Mouse (Mus musculus): ENCODE results near the gene Rpl28. TPM values are rescaled to one million over a fixed set of nuclear protein-coding genes. Genes with fewer than 3 reads are reported as not detected.
"Not testable (repeated sequence)": the region's sequence is repeated elsewhere in the genome, so short reads cannot be mapped to it uniquely, and the experiment has no call there.

The Rpl28 gene
- polyA plus RNA-seq, 1 experiment = 3,329 TPM

DNA sequence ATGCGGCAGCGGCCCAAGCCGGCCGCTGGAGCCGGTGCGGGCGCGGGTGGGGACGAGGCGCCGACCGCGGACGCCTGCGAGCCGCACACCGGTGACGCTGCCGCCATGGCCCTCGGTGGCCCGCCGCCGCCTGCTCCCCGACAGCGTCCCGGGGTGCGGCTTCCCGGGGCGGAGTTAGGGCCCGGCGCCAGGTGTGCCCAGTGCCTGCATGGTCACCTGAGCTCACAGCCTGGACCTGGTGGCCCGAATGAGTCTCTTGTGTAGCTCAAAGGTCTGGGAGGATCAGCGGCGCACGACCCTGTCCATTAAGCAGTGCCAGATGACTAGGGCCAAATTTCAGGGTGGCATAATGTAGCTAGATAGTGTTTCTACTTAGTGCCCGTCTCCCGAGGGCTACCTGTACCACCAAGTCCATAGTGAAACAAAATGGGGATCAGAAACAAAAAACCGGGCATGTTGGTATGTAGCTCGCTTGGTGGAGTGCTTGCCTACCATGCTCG, 3.2 kb upstream of the Rpl28 start, which contains the start of gene Tmem238:
Gene Tmem238 (minus strand): TSS at position 221 of the 500 bp plus-strand sequence.
- Histone ChIP-seq H3K79me2 (ENCODE audit: control insufficient read depth, insufficient read depth) (peaks cover 16% of the 10 kb centered on the region), H3K4me2 (ENCODE audit: low read depth) (peak within 1 kb of the TSS; percentile 55), H3K27me3 (ENCODE audit: control insufficient read depth, insufficient read depth, insufficient read length) (no peaks in the 10 kb centered on the region), H3K4me3 (peak within 1 kb of the TSS; percentile 26), H3K36me3 (ENCODE audit: control insufficient read depth, insufficient read depth) (peaks cover 3% of the 10 kb centered on the region), H3ac (ENCODE audit: control insufficient read depth, insufficient read length) (peak within 1 kb of the TSS; percentile 97)
- no peak for TF ChIP-seq SRF (IDR thresholded peaks at IDR 0.05; ENCODE audit: control insufficient read depth, insufficient read length, low read depth)
- peak; percentile 36 for TF ChIP-seq POLR2A (IDR thresholded peaks at IDR 0.05; ENCODE audit: insufficient read length, low read depth)
- no peak for TF ChIP-seq TCF3 (IDR thresholded peaks at IDR 0.05; ENCODE audit: insufficient read length, low read depth)
- peak; percentile 47 for TF ChIP-seq POLR2AphosphoS2 (IDR thresholded peaks at IDR 0.05; ENCODE audit: insufficient read length, low read depth)
- TF ChIP-seq MAX (IDR thresholded peaks at IDR 0.05; ENCODE audit: low read depth) = no peak
- TF ChIP-seq USF1 (IDR thresholded peaks at IDR 0.05; ENCODE audit: low read depth) = no peak
- TF ChIP-seq TCF12 (IDR thresholded peaks at IDR 0.05; ENCODE audit: insufficient read depth, poor library complexity, severe bottlenecking) = no peak
- TF ChIP-seq E2F4 (IDR thresholded peaks at IDR 0.05; ENCODE audit: insufficient read depth) = no peak
- no peak for TF ChIP-seq MYOD1 (IDR thresholded peaks at IDR 0.05; ENCODE audit: control insufficient read depth in 1 of 3, insufficient read length in 2 of 3, low read depth in 2 of 3)
- TF ChIP-seq REST (IDR thresholded peaks at IDR 0.05; ENCODE audit: insufficient read depth, insufficient read length) = no peak
- TF ChIP-seq CEBPB (IDR thresholded peaks at IDR 0.05; ENCODE audit: insufficient read depth, poor library complexity, severe bottlenecking) = no peak
- no peak for TF ChIP-seq MYOG (IDR thresholded peaks at IDR 0.05; ENCODE audit: control insufficient read depth in 1 of 3, insufficient read depth in 1 of 3, insufficient read length in 2 of 3, low read depth in 2 of 3)

DNA sequence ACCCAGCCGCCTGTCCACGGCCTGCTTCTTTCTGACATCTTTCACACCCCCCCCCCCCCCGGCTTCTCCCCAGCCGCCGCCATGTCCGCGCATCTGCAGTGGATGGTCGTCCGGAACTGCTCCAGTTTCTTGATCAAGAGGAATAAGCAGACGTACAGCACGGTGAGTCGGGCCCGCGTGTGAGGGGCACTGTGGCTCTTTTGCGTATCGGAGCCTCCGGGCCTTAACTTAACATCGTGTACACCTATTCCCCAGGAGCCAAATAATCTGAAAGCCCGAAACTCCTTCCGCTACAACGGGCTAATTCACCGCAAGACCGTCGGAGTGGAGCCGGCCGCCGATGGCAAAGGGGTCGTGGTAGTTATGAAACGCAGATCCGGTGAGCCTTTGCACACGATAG, 574 bp downstream of the Rpl28 start:
- peaks cover 25% of the 10 kb centered on the region for H3K79me2 ChIP-seq (ENCODE audit: control insufficient read depth, insufficient read depth)
- H3K27me3 ChIP-seq (ENCODE audit: control insufficient read depth, insufficient read depth, insufficient read length) = not testable (repeated sequence)
- H3K4me3 ChIP-seq = peak overlapping the region; percentile 96
- H3ac ChIP-seq (ENCODE audit: control insufficient read depth, insufficient read length) = peak overlapping the region; percentile 83
- peaks cover 31% of the 10 kb centered on the region for H3K36me3 ChIP-seq (ENCODE audit: control insufficient read depth, insufficient read depth)
- H3K4me2 ChIP-seq (ENCODE audit: low read depth) = peak overlapping the region; percentile 97

DNA sequence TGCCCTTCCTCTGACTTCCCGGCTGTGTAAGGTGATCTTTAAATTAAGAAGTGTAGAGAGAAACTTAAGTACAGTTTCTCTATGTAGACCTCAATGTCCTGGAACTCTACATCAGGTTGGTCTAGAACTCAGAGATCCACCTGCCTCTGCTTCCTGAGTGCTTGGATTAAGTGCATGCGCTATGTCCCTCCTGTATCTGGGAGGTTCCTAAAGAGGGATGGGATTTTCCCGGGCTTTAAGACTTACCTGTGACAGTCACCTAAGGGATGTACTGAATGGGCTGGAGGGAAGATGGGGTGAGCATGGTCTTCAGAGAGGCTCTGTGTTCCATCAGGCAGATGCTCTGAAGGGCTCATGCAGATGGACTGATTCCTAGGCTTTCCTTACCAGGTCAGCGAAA, 1.0 kb downstream of the Rpl28 start:
- Histone ChIP-seq H3K36me3 (ENCODE audit: control insufficient read depth, insufficient read depth) (peaks cover 31% of the 10 kb centered on the region), H3ac (ENCODE audit: control insufficient read depth, insufficient read length) (peak overlapping the region; percentile 83), H3K4me2 (ENCODE audit: low read depth) (peak overlapping the region; percentile 97), H3K4me3 (peak overlapping the region; percentile 96), H3K79me2 (ENCODE audit: control insufficient read depth, insufficient read depth) (peaks cover 25% of the 10 kb centered on the region), H3K27me3 (ENCODE audit: control insufficient read depth, insufficient read depth, insufficient read length) (no peaks in the 10 kb centered on the region)
- TF ChIP-seq TCF3 (IDR thresholded peaks at IDR 0.05; ENCODE audit: insufficient read length, low read depth) = no peak
- no peak for TF ChIP-seq CEBPB (IDR thresholded peaks at IDR 0.05; ENCODE audit: insufficient read depth, poor library complexity, severe bottlenecking)
- TF ChIP-seq MYOD1 (IDR thresholded peaks at IDR 0.05; ENCODE audit: control insufficient read depth in 1 of 3, insufficient read length in 2 of 3, low read depth in 2 of 3) = no peak
- no peak for TF ChIP-seq MYOG (IDR thresholded peaks at IDR 0.05; ENCODE audit: control insufficient read depth in 1 of 3, insufficient read depth in 1 of 3, insufficient read length in 2 of 3, low read depth in 2 of 3)
- no peak for TF ChIP-seq SRF (IDR thresholded peaks at IDR 0.05; ENCODE audit: control insufficient read depth, insufficient read length, low read depth)
- TF ChIP-seq USF1 (IDR thresholded peaks at IDR 0.05; ENCODE audit: low read depth) = no peak
- TF ChIP-seq TCF12 (IDR thresholded peaks at IDR 0.05; ENCODE audit: insufficient read depth, poor library complexity, severe bottlenecking) = no peak
- TF ChIP-seq E2F4 (IDR thresholded peaks at IDR 0.05; ENCODE audit: insufficient read depth) = no peak
- TF ChIP-seq POLR2AphosphoS2 (IDR thresholded peaks at IDR 0.05; ENCODE audit: insufficient read length, low read depth) = no peak
- TF ChIP-seq REST (IDR thresholded peaks at IDR 0.05; ENCODE audit: insufficient read depth, insufficient read length) = no peak
- no peak for TF ChIP-seq POLR2A (IDR thresholded peaks at IDR 0.05; ENCODE audit: insufficient read length, low read depth)

- TF ChIP-seq USF1 (IDR thresholded peaks at IDR 0.05; ENCODE audit: low read depth) = no peak
- TF ChIP-seq MAX (IDR thresholded peaks at IDR 0.05; ENCODE audit: low read depth) = no peak
- TF ChIP-seq SRF (IDR thresholded peaks at IDR 0.05; ENCODE audit: control insufficient read depth, insufficient read length, low read depth) = no peak
- TF ChIP-seq CEBPB (IDR thresholded peaks at IDR 0.05; ENCODE audit: insufficient read depth, poor library complexity, severe bottlenecking) = no peak
- TF ChIP-seq MYOG (IDR thresholded peaks at IDR 0.05; ENCODE audit: control insufficient read depth in 1 of 3, insufficient read depth in 1 of 3, insufficient read length in 2 of 3, low read depth in 2 of 3) = no peak
- no peak for TF ChIP-seq TCF12 (IDR thresholded peaks at IDR 0.05; ENCODE audit: insufficient read depth, poor library complexity, severe bottlenecking)
- TF ChIP-seq REST (IDR thresholded peaks at IDR 0.05; ENCODE audit: insufficient read depth, insufficient read length) = no peak
- TF ChIP-seq POLR2A (IDR thresholded peaks at IDR 0.05; ENCODE audit: insufficient read length, low read depth) = no peak
- TF ChIP-seq MYOD1 (IDR thresholded peaks at IDR 0.05; ENCODE audit: control insufficient read depth in 1 of 3, insufficient read length in 2 of 3, low read depth in 2 of 3) = no peak
- no peak for TF ChIP-seq POLR2AphosphoS2 (IDR thresholded peaks at IDR 0.05; ENCODE audit: insufficient read length, low read depth)
- TF ChIP-seq TCF3 (IDR thresholded peaks at IDR 0.05; ENCODE audit: insufficient read length, low read depth) = no peak
- no peak for TF ChIP-seq E2F4 (IDR thresholded peaks at IDR 0.05; ENCODE audit: insufficient read depth)
- Histone ChIP-seq H3K4me3 (peak overlapping the region; percentile 96), H3ac (ENCODE audit: control insufficient read depth, insufficient read length) (no peak overlapping the region)
Measured at GRCm38 (mm10) chr7:4794631-4795168, 2.0 kb downstream of the Rpl28 start.

More at GRCm38 (mm10) chr7:4794631-4795168, 2.0 kb downstream of the Rpl28 start:
- peaks cover 25% of the 10 kb centered on the region for H3K79me2 ChIP-seq (ENCODE audit: control insufficient read depth, insufficient read depth)
- H3K36me3 ChIP-seq (ENCODE audit: control insufficient read depth, insufficient read depth) = peaks cover 31% of the 10 kb centered on the region
- H3K4me2 ChIP-seq (ENCODE audit: low read depth) = peak overlapping the region; percentile 97
- no peaks in the 10 kb centered on the region for H3K27me3 ChIP-seq (ENCODE audit: control insufficient read depth, insufficient read depth, insufficient read length)
